Mouse (Mus musculus) WW6 (cell line): ENCODE results near the gene 2810004N23Rik.

Experiments
- DNase-seq: peaks from one replicate; pipeline ENCODE4 v3.0.0-alpha.2; 2013; ENCODE audit warnings: low read depth, low spot score

Gene 2810004N23Rik

DNA sequence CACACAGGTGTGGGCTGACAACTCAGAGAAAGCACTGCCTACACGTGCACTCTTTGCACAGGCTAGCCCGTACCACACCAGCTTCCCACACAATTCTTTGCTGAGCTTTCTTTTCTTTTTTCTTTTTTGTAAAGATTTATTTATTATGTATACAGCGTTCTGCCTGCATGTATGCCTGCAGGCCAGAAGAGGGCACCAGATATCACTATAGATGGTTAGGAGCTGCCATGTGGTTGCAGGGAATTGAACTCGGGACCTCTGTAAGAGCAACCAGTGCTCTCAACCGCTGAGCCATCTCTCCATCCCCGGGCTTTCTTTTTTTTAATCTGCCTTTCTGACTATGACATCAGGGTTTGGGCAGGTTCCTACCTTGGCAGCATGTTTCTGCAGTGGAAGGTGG, 39.4 kb downstream of the 2810004N23Rik start:
- no peak for DNase-seq

GRCm38 (mm10) chr8:124820125-124820524, 42.8 kb downstream of the 2810004N23Rik start:
- no peak for DNase-seq

DNA sequence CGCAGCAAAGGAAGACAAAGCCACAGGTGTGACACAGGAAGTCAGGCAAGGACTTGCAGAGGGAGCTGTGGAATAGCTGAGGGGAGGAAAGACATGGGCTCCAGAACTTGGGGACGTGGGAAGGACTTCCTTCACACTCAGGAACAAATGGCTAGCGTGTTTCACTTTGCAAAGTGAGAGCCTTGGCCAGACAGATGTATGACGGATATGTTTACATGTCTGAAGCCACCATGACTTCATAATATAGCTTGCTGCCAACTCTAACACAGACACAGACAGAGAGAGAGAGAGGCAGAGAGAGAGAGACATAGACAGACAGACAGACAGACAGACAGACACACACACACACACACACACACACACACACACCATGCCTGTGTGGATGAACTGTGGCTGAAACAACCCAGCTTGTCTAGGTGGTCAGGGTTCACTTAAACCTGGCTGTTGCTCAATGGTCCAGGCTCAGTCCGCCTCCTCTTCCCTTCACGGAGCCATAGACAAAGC, 43.3 kb downstream of the 2810004N23Rik start:
- DNase-seq: no peak

DNA sequence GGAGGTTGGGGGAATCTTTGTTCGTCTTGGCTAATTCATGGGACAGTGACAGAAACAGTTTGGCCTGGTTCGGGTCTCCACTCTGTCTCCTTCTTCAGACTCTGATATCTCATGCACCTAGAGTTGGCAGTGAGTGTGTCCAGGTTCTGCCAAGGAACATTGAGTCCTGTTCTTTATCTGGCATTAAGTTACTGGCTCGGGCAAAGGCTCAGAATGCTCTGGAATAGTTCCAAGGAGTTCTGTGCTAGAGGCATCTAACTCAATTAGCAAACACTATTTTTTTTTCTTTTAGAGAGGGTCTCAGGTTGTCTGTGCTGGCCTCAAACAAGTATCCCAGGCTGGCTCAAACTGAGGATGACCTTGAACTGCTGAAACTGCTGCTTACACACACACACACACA, 45.6 kb downstream of the 2810004N23Rik start:
- no peak for DNase-seq

GRCm38 (mm10) chr8:124816866-124817265, 46.1 kb downstream of the 2810004N23Rik start:
- DNase-seq: no peak

GRCm38 (mm10) chr8:124815870-124816269, 47.0 kb downstream of the 2810004N23Rik start:
- DNase-seq: no peak

- DNase-seq: no peak
Measured at GRCm38 (mm10) chr8:124813326-124813725, 49.6 kb downstream of the 2810004N23Rik start.

DNA sequence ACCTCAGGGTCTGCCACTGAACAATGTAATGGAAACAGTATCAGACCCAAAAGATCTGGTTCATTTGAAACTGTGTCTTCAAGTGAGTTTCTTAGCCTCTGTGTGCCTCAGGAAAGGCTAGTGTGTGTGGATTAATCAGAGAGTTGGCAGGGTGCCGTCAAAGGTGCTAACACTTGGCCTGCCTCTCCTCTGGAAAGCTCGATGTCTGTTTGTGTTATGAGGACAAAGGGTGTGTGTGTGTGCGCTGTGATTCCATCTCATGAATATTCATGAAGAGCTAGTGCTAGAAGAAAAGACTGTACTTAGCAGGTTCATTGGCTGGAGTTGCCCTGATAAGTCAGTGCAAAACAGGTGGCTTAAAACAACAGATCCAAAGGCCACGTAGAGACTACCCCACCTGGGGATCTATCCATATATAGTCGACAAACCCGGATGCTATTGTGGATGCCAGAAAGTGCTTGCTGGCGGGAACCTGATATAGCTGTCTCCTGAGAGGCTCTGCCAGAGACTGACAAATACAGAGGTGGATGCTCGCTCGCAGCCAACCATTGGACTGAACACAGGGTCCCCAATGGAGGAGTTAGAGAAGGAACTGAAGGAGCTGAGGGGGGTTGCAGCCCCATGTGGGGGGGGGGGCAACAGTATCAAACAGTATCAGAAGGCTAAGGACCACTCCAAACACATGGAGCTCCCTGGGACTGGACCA, 52.1 kb downstream of the 2810004N23Rik start:
- DNase-seq: no peak

DNA sequence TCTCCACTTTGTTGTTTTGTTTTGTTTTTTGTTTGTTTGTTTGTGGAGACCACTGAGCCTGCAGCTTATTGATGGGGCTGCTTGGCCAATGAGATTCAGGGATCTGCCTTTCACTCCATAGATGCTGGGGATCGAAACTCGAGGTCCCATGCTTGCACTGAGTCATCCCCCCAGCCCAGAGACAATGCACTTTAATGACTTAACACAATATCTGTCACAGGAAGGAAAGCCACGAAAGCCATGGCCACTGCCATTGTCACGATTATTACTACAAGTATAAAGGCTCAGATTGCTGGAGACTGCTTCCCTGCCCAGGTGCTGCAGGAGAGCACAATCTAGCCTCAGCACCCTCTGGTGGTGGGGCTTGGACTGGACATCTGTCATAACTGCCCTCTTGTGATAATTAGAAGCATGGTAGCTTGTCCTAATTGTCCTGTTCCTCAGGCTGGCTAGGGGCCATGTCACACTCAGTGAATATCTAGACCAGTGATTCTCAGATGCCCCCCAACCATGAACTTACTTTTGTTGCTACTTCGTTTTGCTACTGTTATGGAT, 52.8 kb downstream of the 2810004N23Rik start:
- DNase-seq: no peak

GRCm38 (mm10) chr8:124809419-124809818, 53.5 kb downstream of the 2810004N23Rik start:
- DNase-seq: no peak

DNA sequence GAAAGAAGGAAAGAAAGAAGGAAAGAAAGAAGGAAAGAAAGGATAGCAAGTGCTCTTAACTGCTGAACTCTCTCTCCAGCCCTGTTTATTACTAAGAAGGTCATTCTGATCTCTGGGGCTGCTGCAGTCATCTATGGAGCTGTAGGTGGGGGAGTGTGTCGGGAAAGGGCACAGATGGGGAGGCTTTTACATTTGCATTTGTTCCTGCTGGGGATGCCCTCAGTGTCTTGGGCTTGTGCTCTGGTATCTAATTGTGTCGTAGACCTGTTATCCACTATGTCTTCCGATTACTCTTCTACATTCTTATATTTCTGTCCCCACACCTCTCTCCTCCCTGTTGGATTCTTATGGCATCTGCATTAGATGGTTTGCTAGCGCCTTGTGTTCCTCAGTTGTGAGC, 56.9 kb downstream of the 2810004N23Rik start:
- DNase-seq: no peak

DNA sequence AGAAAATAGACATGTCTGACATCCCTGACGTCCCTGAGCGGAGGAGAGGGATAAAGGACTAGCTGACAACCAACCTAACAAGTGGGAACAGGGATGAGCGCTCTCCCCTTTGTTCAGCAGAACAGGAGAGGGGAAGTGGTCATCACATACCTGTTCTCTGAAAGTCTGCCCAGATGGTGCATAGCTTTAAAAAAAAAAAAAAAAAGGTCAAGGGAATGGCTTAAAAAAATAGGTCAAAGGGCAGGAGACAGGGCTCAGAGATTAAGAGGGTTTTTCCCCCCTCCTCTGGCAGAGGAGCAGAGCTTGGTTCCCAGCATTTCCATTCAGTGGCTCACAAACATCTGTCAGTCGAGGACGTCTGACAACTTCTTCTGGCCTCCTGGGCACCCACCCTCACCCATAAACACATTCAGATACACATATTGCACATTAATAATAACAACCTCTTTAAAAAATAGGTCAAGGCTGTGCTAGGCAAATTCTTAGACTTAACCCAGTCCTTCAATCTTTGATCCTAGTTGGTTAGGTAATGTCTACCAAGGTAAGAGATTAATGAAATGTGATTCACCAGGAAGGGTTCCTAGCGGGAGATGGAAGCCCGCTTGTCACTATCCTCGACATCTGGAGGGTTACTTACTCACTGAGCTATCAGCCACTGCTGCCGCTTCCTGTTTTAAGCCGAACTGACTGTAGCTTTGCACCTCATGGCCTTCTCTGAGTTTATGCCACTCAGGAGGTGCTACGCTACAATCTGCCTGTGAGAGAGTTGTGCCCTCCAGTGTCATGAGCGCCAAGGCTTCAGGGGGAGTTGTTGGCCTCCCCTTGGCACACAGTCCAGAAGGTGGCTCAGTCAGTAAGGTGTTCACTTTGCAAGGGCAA, 58.9 kb downstream of the 2810004N23Rik start:
- no peak for DNase-seq

GRCm38 (mm10) chr8:124800542-124800941, 62.4 kb downstream of the 2810004N23Rik start:
- no peak for DNase-seq

DNA sequence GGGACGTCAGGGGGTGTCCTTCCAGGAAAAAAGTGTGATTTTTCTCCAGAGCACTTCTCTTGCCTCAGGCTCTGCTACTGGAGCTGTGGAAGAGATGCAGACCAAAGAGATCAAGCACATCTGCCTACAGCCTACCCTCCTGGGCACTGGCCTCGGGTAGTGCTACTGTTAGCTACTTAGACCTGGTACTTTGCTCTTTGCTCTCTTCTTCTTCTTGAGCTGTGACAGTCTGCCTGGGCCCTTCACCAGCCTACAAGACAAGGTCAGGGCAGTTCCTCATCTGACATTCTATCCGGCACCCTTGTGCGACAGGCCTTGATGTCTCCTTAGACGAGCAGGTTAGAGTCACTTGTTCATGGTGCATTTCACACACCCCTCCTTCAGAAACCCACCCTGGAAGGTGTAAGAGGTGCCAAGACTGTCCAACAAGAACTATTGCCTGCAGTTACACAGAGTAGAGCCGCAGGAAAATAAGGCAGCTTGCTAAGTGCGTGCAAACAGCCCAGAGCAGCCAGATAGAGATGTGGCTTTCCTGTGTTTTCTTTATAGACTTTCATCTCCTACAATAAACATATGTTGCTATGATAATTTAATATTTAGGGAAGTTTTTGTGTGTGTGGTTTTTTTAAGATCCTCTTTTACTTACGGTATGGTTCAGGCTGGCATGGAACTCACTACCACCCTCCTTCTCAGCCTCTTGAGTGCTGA, 67.0 kb downstream of the 2810004N23Rik start:
- DNase-seq: no peak

GRCm38 (mm10) chr8:124794486-124794780, 68.5 kb downstream of the 2810004N23Rik start:
- no peak for DNase-seq

GRCm38 (mm10) chr8:124793661-124794485, 69.0 kb downstream of the 2810004N23Rik start:
- no peak for DNase-seq

GRCm38 (mm10) chr8:124793172-124793651, 69.7 kb downstream of the 2810004N23Rik start:
- no peak for DNase-seq

DNA sequence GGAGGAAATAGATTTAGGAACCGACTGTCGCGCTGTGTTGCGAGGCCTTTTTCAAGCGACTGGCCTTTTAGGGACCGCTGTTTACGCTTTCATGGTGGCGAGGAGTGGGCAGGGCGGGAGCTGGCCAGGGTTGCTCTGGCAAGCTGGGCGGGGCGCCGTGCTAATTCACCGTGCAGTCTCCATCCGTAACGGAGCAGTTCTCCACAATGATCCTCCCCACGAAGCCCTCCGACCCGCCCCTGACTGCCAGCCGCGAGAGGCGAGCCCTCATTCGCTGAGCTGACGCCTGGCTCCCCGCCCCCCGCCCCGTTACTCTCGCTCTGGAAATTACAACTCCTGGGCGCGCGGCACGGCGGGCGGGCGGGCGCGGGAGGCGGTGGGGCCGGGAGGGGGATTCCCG, 70.2 kb downstream of the 2810004N23Rik start, which contains the start of gene Trim67:
Trim67 (plus strand) TSS at position 385 of the 400 bp plus-strand sequence.
- no peak for DNase-seq

GRCm38 (mm10) chr8:124792186-124792585, 70.7 kb downstream of the 2810004N23Rik start:
- DNase-seq: no peak

DNA sequence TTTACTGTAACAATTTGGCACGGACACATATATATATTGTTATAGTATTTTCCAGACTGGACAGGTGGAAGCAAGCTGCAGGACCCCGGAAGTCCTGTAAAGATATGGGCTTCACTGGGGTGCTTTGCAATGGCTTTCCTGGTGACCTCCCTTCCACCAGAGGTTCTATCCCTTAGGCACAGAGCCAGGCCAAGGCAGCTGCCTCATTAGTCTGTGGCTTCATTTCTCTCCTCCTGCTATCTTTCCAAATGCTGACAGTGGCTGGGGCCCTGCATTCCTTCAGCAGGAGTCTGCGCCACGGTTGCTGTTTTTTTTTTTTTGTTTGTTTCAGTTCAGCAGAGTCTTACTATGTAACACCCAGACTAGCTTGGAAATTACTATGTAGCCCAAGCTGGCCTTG, 71.2 kb downstream of the 2810004N23Rik start:
- DNase-seq: no peak

DNA sequence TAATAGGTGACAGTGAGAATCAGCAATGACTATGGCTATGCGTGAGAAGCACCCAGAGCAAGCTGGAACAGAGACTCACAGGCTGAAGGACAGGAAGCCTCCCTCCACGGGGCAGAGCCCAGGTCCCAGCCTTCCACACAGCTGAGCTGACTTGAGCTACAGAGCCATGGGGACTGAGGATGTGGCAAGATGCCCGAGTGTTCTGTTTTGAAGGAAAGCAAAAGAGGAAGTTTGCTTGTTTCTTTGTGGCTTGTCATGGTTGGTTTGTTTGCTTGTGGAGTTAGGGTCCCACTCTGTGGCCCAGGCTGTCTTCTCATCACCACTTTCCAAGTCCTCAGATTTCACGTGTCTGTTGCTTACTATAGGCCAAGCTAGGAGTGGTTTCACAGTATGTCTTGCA, 72.2 kb downstream of the 2810004N23Rik start:
- DNase-seq: no peak
